Mouse (Mus musculus) hindbrain, embryonic 15.5 days (tissue): ENCODE results near the gene Olfr133. TPM values are rescaled to one million over a fixed set of nuclear protein-coding genes. Genes with fewer than 3 reads are reported as not detected.
"Not testable (repeated sequence)": the region's sequence is repeated elsewhere in the genome, so short reads cannot be mapped to it uniquely, and the experiment has no call there.

Experiments used
- ATAC-seq: fragments of 200-750 bp; cut with Nextera tagmentation; 2 replicates; pipeline ENCODE4 v1.8.0; 2017; ENCODE audit warnings: low read depth, moderate number of reproducible peaks, moderate TSS enrichment; ENCODE audit not compliant: low FRiP score
- H3K27ac ChIP-seq: fragments of 300-500 bp; sonication (generic); replicated peaks from 2 replicates; pipeline ENCODE4 v1.5.1; 2015; ENCODE audit warnings: mild to moderate bottlenecking, inconsistent platforms
- H3K27me3 ChIP-seq: fragments of 300-500 bp; sonication (generic); 2 replicates; pipeline ENCODE4 v1.6.1; 2015; ENCODE audit warnings: control low read depth, inconsistent platforms
- H3K36me3 ChIP-seq: fragments of 300-500 bp; sonication (generic); 2 replicates; pipeline ENCODE4 v1.6.1; 2015; ENCODE audit warnings: control low read depth, inconsistent platforms
- H3K4me1 ChIP-seq: fragments of 300-500 bp; sonication (generic); replicated peaks from 2 replicates; pipeline ENCODE4 v1.6.1; 2015; ENCODE audit warnings: control low read depth, inconsistent platforms
- H3K4me2 ChIP-seq: fragments of 300-500 bp; sonication (generic); 2 replicates; pipeline ENCODE4 v1.6.1; 2015; ENCODE audit warnings: moderate library complexity, mild to moderate bottlenecking, inconsistent platforms
- H3K4me3 ChIP-seq: fragments of 300-500 bp; sonication (generic); 2 replicates; pipeline ENCODE4 v1.5.1; 2015; ENCODE audit warnings: mild to moderate bottlenecking, inconsistent platforms
- H3K9ac ChIP-seq: fragments of 300-500 bp; sonication (generic); 2 replicates; pipeline ENCODE4 v1.6.1; 2015; ENCODE audit warnings: inconsistent platforms
- H3K9me3 ChIP-seq: fragments of 300-500 bp; sonication (generic); 2 replicates; pipeline ENCODE4 v1.6.1; 2016; ENCODE audit warnings: control low read depth, inconsistent platforms
- WGBS: fragments of 180-500 bp; shearing (Covaris S2); methylation state at CpG from one replicate; pipeline ENCODE4 v1.1.7; 2015; 5-methylcytosine and 5-hydroxymethylcytosine counted together
- polyA plus RNA-seq: library from polyadenylated mRNA; unstranded; fragments of >200 nt; fragmentation: Nextera tagmentation; extraction: Ambion mirVana; gene quantifications from 2 replicates; pipeline ENCODE4 v1.2.1, GENCODE M21; 2015

Olfr133 gene
- not detected in 2 replicates for polyA plus RNA-seq

DNA sequence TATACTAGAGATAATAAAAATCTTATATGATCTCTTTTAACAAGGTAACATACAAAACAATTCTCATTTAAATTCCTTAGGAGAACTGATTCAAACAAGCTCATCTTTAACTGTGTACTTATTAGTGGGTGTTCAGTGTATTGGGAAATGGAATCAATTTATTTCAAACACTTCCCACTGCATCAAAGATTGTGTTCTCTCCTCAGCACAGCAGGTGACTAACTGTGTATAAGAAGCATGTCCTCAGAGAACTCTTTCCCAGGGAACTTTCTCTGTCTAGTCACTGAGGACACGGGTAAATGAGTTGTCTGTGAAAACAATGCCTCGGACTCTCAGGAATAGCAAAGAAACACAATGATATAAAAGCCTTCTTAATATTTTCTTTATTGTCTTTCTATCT is at the start of gene Olfr133:
Olfr133 (plus strand) TSS at position 301 of the 400 bp plus-strand sequence.
- Histone ChIP-seq H3K9ac (no peak within 1 kb of the TSS), H3K4me1 (no peaks in the 10 kb centered on the region), H3K9me3 (no peaks in the 10 kb centered on the region), H3K27me3 (no peaks in the 10 kb centered on the region), H3K4me2 (no peak within 1 kb of the TSS), H3K4me3 (no peak within 1 kb of the TSS), H3K36me3 (no peaks in the 10 kb centered on the region), H3K27ac (no peak within 1 kb of the TSS)
- no peak for ATAC-seq
- WGBS: 52% methylated on average over 2 of the region's 2 CpGs

DNA sequence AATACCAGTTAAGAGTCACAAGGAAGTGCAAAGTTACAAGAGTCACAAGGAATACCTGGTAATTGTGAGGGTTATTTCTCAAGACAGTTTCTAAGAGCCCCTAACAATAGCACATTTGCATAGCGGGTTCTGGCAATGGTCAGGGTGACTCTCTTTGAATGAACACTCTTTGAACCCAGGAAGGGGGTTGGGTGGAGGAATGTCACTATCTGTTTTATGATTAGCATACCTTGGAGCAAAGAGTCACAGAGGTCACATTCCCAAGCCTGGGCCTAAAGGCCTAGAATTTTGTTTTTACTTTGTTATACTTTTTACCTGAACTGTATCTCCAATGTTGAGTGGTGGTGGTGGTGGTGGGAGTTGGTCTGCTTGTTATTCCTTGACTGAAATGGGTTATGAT is 20.9 kb upstream of the Olfr133 start:
- not testable (repeated sequence) for H3K9ac ChIP-seq, H3K4me2 ChIP-seq, H3K27me3 ChIP-seq, H3K4me3 ChIP-seq, ATAC-seq, H3K9me3 ChIP-seq, H3K4me1 ChIP-seq, H3K36me3 ChIP-seq, H3K27ac ChIP-seq
- 85% methylated on average over 1 of the region's 1 CpGs for WGBS

DNA sequence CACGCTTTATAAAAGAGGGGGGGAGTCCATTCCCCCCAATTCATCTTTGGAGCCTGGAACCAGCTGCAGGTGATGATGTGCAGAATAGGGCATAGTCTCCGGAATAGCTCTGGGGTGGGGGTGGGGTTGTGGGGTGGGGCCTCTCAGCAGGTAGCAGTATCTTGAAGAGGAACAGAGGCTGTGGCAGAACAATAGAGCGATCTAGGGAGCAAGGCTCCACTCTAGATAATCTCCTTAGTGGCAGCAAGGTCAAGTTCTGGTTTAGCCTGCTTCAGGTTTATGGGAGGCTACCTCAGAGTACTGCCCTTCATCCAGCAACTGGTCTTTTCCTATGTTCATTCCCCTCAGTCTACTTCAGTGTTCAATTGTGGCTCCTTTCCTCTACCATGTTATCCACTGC is 19.7 kb upstream of the Olfr133 start:
- not testable (repeated sequence) for H3K9ac ChIP-seq, H3K27me3 ChIP-seq, H3K4me2 ChIP-seq, H3K4me3 ChIP-seq, H3K27ac ChIP-seq, H3K36me3 ChIP-seq, ATAC-seq, H3K4me1 ChIP-seq, H3K9me3 ChIP-seq
- WGBS: 63% methylated on average over 3 of the region's 3 CpGs

DNA sequence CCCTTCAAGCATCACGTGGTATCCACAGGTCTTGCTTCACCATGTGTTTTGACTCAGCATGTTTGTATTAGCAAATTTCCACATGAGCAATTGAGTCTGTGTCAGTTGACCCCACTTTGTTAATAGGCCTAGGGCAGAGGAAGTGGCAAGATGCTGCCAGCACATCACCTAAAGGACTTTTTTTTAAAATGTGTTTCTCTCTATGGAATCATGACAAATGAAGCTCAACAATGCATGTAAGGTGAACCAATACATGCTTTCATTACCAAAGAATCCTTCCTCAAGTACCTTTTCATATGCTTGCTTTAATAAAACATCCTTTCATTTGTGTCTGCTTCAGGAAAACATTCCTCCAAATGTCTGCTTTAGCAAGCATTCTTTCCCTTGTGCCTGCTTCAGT is 10.7 kb upstream of the Olfr133 start, which contains the start of gene Olfr132:
Olfr132 (minus strand) TSS at position 101 of the 400 bp plus-strand sequence.
- WGBS: 74% methylated on average over 1 of the region's 1 CpGs

DNA sequence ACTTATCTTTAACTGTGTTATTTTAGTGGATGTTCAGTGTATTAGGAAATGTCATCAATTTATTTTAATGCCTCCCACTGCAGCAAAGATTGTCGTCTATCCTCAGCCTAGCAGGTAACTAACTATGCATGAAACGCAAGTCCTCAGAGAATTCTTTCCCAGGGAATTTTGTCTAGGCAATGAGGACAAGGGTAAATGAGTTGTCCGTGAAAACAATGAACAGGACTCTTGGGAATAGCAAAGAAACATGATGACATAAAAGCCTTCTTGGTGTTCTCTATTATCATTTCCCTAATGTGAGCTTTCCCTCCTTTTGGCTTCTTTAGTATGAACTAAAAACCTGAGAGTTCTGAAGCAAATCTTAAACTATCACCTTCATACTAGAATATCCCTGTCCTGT is 26.0 kb downstream of the Olfr133 start, which contains the start of gene Olfr134:
Olfr134 (plus strand) TSS at position 301 of the 400 bp plus-strand sequence.
- no peak for ATAC-seq
- H3K36me3 ChIP-seq: no peaks in the 10 kb centered on the region
- H3K4me3 ChIP-seq: no peak within 1 kb of the TSS
- H3K9me3 ChIP-seq: no peaks in the 10 kb centered on the region
- no peaks in the 10 kb centered on the region for H3K27me3 ChIP-seq
- 70% methylated on average over 3 of the region's 3 CpGs for WGBS
- H3K9ac ChIP-seq: no peak within 1 kb of the TSS
- H3K4me2 ChIP-seq: no peak within 1 kb of the TSS
- no peak within 1 kb of the TSS for H3K27ac ChIP-seq
- H3K4me1 ChIP-seq: no peaks in the 10 kb centered on the region

More for the DNA sequence above, 10.7 kb upstream of the Olfr133 start, which contains the start of gene Olfr132:
- H3K4me3 ChIP-seq: no peak within 1 kb of the TSS
- no peak within 1 kb of the TSS for H3K4me2 ChIP-seq
- no peak for ATAC-seq
- H3K9ac ChIP-seq: no peak within 1 kb of the TSS
- no peaks in the 10 kb centered on the region for H3K9me3 ChIP-seq
- H3K27me3 ChIP-seq: no peaks in the 10 kb centered on the region
- no peaks in the 10 kb centered on the region for H3K4me1 ChIP-seq
- no peak within 1 kb of the TSS for H3K27ac ChIP-seq
- no peaks in the 10 kb centered on the region for H3K36me3 ChIP-seq

Other genes with a start within 250 kb of the Olfr133 start
- not detected in 2 replicates for gene Olfr127, start 244.8 kb upstream of the Olfr133 start, polyA plus RNA-seq
- not detected in 2 replicates for gene Olfr128, start 224.7 kb upstream of the Olfr133 start, polyA plus RNA-seq
- not detected in 2 replicates for gene Olfr761, start 192.2 kb upstream of the Olfr133 start, polyA plus RNA-seq
- not detected in 2 replicates for gene Olfr129, start 85.2 kb upstream of the Olfr133 start, polyA plus RNA-seq
- gene Olfr130, start 81.4 kb upstream of the Olfr133 start, polyA plus RNA-seq: not detected in 2 replicates
- gene Olfr131, start 56.6 kb upstream of the Olfr133 start, polyA plus RNA-seq: not detected in 2 replicates
- gene Olfr132, start 10.8 kb upstream of the Olfr133 start, polyA plus RNA-seq: not detected in 2 replicates
- gene Olfr134, start 26.1 kb downstream of the Olfr133 start, polyA plus RNA-seq: not detected in 2 replicates
- gene Olfr135, start 59.1 kb downstream of the Olfr133 start, polyA plus RNA-seq: not detected in 2 replicates
- gene Olfr138, start 115.8 kb downstream of the Olfr133 start, polyA plus RNA-seq: not detected in 2 replicates
- not detected in 2 replicates for gene Olfr137, start 162.3 kb downstream of the Olfr133 start, polyA plus RNA-seq
- gene Olfr136, start 184.6 kb downstream of the Olfr133 start, polyA plus RNA-seq: not detected in 2 replicates